Mouse (Mus musculus) layer of hippocampus, adult 2 months (tissue): ENCODE results near the gene Carmil1. TPM values are rescaled to one million over a fixed set of nuclear protein-coding genes. Genes with fewer than 3 reads are reported as not detected.

Experiments
- DNase-seq, 2 experiments: peaks; one replicate each; pipeline ENCODE4 v3.0.0; 2022; ENCODE audit warnings: low spot score in 2 of 2
- H3K27ac ChIP-seq: fragments of 200-600 bp; 2 replicates; pipeline ENCODE4 v1.8.1; 2022
- H3K4me3 ChIP-seq: fragments of 200-600 bp; 2 replicates; pipeline ENCODE4 v1.8.1; 2022; ENCODE audit warnings: mild to moderate bottlenecking
- CTCF ChIP-seq: fragments of 200-600 bp; conservative IDR thresholded peaks from 2 replicates; pipeline ENCODE4 v1.8.1; 2022; ENCODE audit warnings: antibody characterized with exemption, mild to moderate bottlenecking, moderate library complexity
- total RNA-seq, 2 experiments: library from RNA; stranded (reverse); gene quantifications; 2 replicates each; pipeline ENCODE4 v1.2.3; 2021

Carmil1 gene
- total RNA-seq, 2 experiments from 2014 or later: 37.0 to 47.9 TPM

DNA sequence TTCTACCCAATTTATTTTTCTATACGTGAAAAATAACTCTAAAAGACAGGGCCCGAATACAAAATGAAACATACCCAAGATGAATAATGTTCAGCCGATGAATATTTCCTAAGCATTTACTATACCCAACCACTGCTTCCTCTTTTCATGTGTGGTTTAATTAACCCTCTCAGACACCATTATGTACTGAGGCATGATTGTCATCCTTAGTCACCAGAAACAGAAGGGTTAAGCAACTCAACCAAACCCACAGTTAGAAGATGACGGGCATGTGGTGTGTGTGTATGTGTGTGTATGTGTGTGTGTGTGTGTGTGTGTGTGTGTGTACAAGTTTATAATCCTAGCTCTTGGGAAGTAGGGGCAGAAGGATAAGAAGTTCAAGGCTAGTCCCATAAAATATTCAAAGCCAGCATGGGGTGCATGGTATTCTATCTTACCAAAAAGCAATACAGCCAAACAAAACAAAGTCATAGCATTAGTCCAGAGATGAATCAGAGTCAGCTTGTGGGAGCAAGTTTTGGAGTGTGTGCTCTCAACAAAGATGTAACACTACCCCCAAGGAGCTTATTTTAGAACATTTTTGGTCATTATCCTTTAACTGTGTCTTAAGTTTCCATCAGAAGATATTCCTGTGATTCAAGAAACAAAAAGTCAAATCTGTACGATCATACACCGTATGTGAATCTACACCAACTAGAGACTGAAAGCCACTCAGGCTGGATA, 185.6 kb downstream of the Carmil1 start:
- Histone ChIP-seq H3K4me3 (no peak overlapping the region), H3K27ac (no peak overlapping the region)
- DNase-seq: no peak
- no peak for TF ChIP-seq CTCF

DNA sequence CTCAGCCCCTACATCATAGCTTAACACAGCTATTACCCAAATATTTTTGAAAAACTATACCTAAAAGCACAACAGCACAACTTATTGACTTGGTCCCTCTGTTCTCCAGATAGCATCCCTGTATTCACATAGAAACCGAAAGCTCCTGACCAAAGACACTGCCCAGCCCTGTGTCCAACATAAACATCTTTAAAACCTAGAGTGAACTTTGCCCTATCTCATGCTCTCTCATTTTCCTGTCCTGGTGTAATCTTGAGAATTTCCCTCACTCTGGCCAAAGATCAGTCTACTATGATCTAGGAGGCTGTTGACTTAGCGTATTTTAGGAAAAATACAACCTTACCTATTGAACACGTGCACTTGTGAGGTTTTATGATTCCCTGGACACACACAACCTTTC, 187.5 kb downstream of the Carmil1 start:
- no peak overlapping the region for H3K27ac ChIP-seq
- TF ChIP-seq CTCF: no peak
- no peak for DNase-seq
- no peak overlapping the region for H3K4me3 ChIP-seq

DNA sequence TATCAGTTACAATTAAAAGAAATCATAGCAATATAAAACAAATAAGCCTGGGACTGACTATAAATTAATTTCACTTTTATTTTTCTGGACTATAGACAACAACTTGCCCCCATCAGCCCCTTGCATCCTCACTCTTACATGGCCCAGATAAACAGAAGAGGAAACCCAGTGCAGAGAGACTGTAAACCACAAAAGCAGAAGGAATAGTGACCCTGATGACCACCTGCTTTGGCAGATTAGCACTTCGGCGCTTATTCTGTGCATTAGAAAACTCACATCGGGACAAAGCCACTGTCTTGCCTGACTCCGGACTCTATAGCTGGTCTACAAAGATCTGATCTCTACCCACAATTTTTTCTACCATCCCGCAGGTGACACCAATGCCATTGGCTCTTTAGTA, 188.5 kb downstream of the Carmil1 start:
- no peak overlapping the region for H3K27ac ChIP-seq
- TF ChIP-seq CTCF: no peak
- no peak overlapping the region for H3K4me3 ChIP-seq
- DNase-seq: no peak

DNA sequence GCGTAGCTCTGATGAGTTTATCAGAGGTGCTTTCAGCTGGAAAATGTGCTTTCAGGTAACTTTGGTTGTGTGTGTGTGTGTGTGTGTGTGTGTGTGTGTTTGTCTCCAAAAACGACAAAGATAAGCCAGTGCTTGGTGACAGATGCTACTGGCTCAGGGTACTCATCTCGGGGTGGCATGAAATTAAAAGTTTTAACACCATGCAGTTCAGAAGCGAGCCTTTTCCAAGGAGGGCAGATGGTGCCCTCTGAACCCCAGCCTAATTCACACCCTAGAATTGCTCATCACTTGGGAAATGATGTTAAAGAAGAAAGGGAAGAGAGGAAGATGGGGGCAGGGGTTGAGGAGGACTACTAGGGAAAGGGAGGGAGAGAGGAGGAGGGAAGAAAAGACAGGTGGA, 198.4 kb downstream of the Carmil1 start:
- Histone ChIP-seq H3K4me3 (no peak overlapping the region), H3K27ac (peak overlapping the region; percentile 8; the same call in 1 of the 2 replicates)
- no peak for TF ChIP-seq CTCF
- no peak for DNase-seq

DNA sequence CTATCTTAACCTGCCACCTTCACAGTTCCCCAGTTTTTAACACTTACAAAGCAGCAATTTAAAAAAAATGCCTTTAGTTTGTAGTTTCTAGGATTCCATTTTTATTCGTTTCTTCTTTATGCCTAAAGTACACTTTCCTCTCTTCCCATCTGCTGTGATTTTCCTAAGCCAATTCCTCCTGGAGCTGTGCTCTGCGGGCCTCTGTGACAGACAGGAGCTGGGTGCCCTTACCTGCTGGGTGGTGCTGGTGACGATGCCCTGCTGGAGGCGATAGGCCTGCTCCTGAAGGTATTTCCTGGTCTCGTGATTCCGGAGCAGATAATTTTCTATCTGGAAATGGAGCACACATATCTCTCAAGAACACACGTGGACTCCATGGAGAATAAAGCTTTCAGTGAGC, 198.9 kb downstream of the Carmil1 start:
- DNase-seq: peak in 1 of 2 experiments; percentile 8
- no peak for TF ChIP-seq CTCF
- Histone ChIP-seq H3K27ac (peak overlapping the region; percentile 8; the same call in 1 of the 2 replicates), H3K4me3 (no peak overlapping the region)

- DNase-seq: no peak
- no peak for TF ChIP-seq CTCF
- Histone ChIP-seq H3K27ac (no peak overlapping the region), H3K4me3 (no peak overlapping the region)
Measured at GRCm38 (mm10) chr13:24072588-24072987, 208.0 kb downstream of the Carmil1 start.

DNA sequence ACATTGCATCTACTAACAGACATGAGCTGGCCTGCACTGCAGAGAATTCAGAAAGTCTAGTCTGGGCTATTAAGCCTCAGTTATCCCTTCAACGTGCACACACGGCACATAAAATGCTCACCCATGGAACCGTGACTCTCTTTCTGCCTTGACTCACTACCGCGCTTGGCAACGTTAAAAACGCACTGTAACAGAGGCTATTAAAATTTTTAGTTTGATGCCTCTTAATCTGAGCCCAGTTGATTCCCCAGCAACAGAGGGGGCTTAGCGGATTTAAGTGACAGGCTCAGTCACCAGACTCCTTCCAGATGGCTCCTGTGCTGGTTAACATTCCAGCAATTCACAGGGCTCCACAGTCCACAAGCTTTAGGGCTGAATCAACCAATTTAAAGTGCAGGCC, 213.0 kb downstream of the Carmil1 start:
- Histone ChIP-seq H3K27ac (peak overlapping the region; percentile 32; the same call in 1 of the 2 replicates), H3K4me3 (no peak overlapping the region)
- peak in 1 of 2 experiments; percentile 7 for DNase-seq
- no peak for TF ChIP-seq CTCF

DNA sequence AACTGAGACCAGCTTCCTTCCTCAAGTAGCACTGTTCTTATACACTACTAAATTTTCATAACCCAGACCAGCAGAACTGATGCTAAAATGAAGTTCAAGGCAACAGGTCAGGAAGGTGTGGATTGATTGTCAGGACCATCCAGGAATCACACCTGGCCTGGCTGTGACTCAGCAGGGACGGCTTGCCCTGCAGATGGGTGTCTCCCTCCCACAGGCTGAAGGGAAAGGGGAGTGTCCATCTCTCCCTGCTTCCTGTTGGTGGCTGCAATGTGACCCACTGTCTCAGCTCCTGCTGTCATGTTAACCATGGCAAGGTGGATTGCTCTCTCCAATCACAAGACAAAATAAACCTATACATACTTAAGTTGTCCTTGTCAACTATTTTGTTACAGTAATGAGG, 215.1 kb downstream of the Carmil1 start:
- no peak for DNase-seq
- TF ChIP-seq CTCF: no peak
- Histone ChIP-seq H3K27ac (no peak overlapping the region), H3K4me3 (no peak overlapping the region)

DNA sequence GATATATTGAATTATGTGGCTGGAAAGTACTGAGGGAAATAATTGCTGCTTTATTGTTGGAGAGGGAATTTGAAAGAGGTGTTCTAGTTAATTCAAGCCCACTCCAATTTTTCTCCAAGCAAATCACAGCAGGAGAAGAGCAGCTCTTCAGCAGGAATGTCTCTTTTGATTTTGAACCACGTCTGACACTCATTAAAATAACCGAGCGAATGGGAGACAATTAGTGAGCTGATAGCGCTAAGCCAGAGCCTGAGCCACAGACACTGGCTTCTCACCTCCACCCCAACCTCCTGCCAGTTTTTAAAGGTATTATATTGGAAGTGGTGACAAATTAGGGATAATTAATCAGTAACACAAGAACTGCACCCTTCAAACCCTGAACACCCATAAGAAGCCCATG, 217.8 kb downstream of the Carmil1 start:
- TF ChIP-seq CTCF: no peak

DNA sequence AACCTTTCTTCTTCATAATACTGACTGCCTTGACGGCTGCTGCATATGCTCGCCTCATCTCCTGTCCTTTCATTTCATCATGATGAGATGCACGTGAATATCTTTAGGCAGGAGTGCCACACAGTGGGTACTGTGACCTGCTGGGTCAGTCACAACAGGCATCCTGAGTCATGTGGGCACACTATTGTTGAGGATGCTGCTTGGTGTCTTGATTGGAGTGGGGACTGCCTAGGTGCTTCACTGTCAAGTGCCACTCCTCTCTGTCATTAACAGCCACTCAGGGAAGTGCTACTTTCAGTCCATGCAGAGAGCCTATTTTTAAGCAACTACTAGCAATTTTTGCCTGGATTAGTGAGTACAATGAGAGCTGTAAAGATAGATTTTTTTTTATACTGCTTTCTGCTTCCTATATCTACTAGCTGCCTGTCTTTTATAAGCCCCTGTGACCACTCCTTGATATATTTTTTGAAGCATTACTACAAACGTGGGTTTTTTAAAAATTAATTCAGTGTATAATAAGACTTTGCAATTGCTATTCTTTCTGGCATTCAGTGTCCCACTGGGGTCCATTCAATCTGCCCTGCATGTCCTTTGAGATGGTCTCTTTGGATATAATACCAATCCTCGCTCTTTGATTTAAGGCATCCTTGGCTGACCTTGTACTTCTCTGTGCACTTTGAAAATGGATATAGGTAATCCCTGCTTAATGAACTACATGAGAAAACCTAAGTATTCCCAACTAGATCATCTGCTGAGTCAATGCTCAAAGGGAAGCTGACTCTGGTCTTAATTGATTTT, 225.3 kb downstream of the Carmil1 start:
- Histone ChIP-seq H3K27ac (no peak overlapping the region), H3K4me3 (no peak overlapping the region)
- DNase-seq: no peak
- TF ChIP-seq CTCF: no peak

More for the DNA sequence above, 217.8 kb downstream of the Carmil1 start:
- H3K27ac ChIP-seq: no peak overlapping the region
- DNase-seq: no peak
- no peak overlapping the region for H3K4me3 ChIP-seq

- DNase-seq: no peak
- TF ChIP-seq CTCF: no peak
- no peak overlapping the region for H3K4me3 ChIP-seq
- no peak overlapping the region for H3K27ac ChIP-seq
Measured at GRCm38 (mm10) chr13:24051496-24051895, 229.1 kb downstream of the Carmil1 start.

DNA sequence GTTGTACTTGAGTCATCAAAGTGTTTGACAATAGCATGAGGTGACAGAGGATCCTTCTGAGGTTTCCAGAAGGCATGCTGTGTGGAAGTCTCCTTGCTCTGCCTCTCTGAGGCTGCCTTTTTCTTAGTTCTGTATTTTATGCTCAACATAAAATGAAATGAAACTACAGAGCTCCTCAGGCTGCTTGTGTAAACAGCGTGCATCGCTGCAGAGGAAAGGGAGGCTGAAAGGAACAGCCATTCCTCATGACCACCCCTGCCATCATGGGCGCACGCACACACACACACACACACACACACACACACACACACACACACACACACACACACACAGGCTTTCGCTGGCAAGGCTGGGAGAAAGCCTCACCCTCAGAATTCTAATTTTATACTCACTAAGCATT, 230.3 kb downstream of the Carmil1 start:
- Histone ChIP-seq H3K27ac (peak overlapping the region; percentile 80), H3K4me3 (no peak overlapping the region)
- no peak for DNase-seq
- TF ChIP-seq CTCF: no peak

DNA sequence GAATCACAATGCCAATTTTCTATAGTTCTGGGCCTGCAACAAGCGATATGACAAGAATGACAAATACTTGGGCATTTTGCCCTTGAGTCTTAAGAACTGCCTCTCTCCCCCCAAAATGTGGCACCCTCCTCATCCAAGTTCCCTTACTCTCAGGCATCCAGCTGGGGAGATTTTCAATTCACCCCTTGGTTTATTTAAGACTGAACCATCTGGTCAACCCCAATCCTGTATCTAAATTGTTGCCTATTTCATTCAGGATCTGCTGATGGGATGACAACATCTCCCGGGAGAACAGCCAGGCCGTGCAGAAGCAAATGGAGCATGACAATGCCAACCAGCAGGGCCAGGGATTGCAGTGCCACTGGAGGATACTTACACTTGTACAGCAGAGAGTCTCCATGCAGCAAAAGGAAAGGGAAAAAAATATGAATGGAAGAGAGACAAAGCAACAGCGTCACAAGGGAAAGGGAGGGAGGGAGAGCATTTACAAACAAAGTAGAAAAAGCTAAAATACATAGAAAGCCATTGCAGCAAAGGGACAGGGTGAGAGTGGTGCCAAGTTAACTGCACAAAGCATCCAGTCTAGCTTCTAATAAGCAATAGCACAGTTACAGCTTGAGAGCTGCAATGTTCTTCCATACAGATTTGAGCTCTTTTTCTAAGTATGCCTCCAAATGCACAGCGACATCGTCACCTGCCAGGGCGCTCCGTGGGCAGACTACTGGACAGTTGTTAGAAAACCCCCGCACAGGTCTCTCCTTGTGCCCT, 231.1 kb downstream of the Carmil1 start:
- Histone ChIP-seq H3K4me3 (no peak overlapping the region), H3K27ac (peak overlapping the region; percentile 80)
- peak; percentile 44 for TF ChIP-seq CTCF
- peak; percentile 78 to 82 for DNase-seq
